Mouse (Mus musculus) lung, postnatal 0 days (tissue): ENCODE measurements around the gene Zbtb17.

Experiments
- CTCF ChIP-seq: IDR thresholded peaks from 2 replicates; pipeline ENCODE4 v1.5.1; 2016; ENCODE audit warnings: antibody characterized with exemption, mild to moderate bottlenecking
- EP300 ChIP-seq: IDR thresholded peaks from 2 replicates; pipeline ENCODE4 v1.6.1; 2016; ENCODE audit warnings: antibody characterized with exemption, mild to moderate bottlenecking, control low read depth

DNA sequence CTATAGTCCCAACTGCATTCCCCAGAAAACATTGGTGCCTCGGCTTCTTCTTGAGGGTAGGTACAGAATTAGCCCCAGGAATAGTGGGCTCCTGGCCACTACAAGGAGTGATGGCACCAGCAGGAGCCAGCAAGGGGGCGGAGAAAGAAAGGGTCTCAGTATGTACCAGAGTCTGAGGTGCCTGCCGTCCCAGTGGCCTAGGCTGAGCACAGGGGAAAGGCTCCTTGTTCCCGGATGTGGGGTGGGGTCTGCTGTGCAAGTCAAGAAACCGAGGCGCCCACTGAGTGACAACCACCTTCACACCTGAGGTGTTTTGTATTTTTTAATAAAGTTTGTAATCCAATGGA lies 23.1 kb downstream of the Zbtb17 start:
- no peak for TF ChIP-seq CTCF
- TF ChIP-seq EP300: no peak
